Comparison of ENCODE assay signal across 41 mouse cellular contexts in the genomic region with DNA sequence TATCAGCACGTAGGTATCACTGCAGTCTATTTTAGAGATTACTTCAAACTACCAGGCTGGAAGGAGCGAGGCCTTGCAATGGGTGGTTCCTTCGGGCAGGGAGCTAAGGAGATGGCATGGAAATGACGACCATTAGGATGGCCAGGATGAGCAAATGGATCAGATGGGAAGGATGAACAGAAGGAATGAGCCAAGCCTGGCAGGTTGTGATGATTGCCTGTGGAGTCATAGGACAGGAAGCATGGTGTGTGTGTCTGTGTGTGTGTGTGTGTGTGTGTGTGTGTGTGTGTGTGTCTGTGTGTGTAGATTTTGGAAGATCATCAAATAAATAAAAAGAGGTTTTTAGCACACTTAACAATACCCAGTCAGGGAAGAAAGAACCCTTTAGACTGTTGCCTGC. TPM values are rescaled to one million over a fixed set of nuclear protein-coding genes. Genes with fewer than 3 reads are reported as not detected.
"Had no signal": no experiment of that assay in that cellular context is flagged by ENCODE, and none has a peak within 500 bp of the region (broad histone marks: within the 10 kb centered on the region; RNA-seq: fewer than 3 reads in every experiment).

No protein-coding gene starts in this region.

- H3K27ac ChIP-seq: limb, embryonic 10.5 days; limb, embryonic 12.5 days; limb, embryonic 13.5 days; limb, embryonic 15.5 days; liver, embryonic 12.5 days; liver, embryonic 13.5 days; liver, embryonic 14.5 days; liver, embryonic 15.5 days; lung, embryonic 15.5 days; macrophage; midbrain, embryonic 12.5 days; midbrain, embryonic 13.5 days; midbrain, embryonic 15.5 days; neural tube, embryonic 12.5 days; neural tube, embryonic 13.5 days had no signal

- H3K4me2 ChIP-seq: limb, embryonic 12.5 days; limb, embryonic 13.5 days; limb, embryonic 15.5 days; liver, embryonic 11.5 days; liver, embryonic 12.5 days; liver, embryonic 13.5 days; liver, embryonic 15.5 days; lung, embryonic 14.5 days; lung, embryonic 15.5 days; midbrain, embryonic 12.5 days; midbrain, embryonic 13.5 days; midbrain, embryonic 15.5 days; neural tube, embryonic 12.5 days; neural tube, embryonic 13.5 days had no signal

- H3K9me3 ChIP-seq: limb, embryonic 10.5 days; limb, embryonic 15.5 days; liver, embryonic 13.5 days; liver, embryonic 15.5 days; lung, embryonic 15.5 days; midbrain, embryonic 13.5 days; midbrain, embryonic 15.5 days; neural tube, embryonic 12.5 days; neural tube, embryonic 13.5 days had no signal

- H3K9ac ChIP-seq: limb, embryonic 12.5 days; limb, embryonic 13.5 days; limb, embryonic 15.5 days; liver, embryonic 12.5 days; liver, embryonic 13.5 days; liver, embryonic 14.5 days; liver, embryonic 15.5 days; liver, postnatal 0 days; lung, embryonic 14.5 days; lung, embryonic 15.5 days; midbrain, embryonic 12.5 days; midbrain, embryonic 13.5 days; midbrain, embryonic 15.5 days; neural tube, embryonic 12.5 days; neural tube, embryonic 13.5 days had no signal

- ATAC-seq: liver, embryonic 12.5 days; liver, postnatal 0 days; lung, postnatal 0 days; midbrain, embryonic 13.5 days; midbrain, embryonic 15.5 days; midbrain, embryonic 16.5 days had no signal

- DNase-seq: left cerebral cortex, postnatal 4 days; liver; liver, embryonic 13.5 days; liver, postnatal 0 days; lung, adult 18-20 months; lung, adult 2 months; lung, embryonic 14.5 days; lung, postnatal 10 days; lung, postnatal 14 days; lung, postnatal 36 days; lung, postnatal 4 days; midbrain, embryonic 14.5 days had no signal

- H3K36me3 ChIP-seq: limb, embryonic 10.5 days; limb, embryonic 12.5 days; limb, embryonic 13.5 days; limb, embryonic 15.5 days; liver, embryonic 12.5 days; liver, embryonic 13.5 days; liver, embryonic 15.5 days; lung, embryonic 15.5 days; midbrain, embryonic 12.5 days; midbrain, embryonic 13.5 days; midbrain, embryonic 15.5 days; neural tube, embryonic 12.5 days; neural tube, embryonic 13.5 days had no signal

- H3K27me3 ChIP-seq: limb, embryonic 12.5 days; limb, embryonic 13.5 days; limb, embryonic 15.5 days; liver, embryonic 12.5 days; liver, embryonic 13.5 days; liver, embryonic 15.5 days; lung, embryonic 15.5 days; megakaryocyte, embryonic 14.5 days; midbrain, embryonic 12.5 days; midbrain, embryonic 13.5 days; midbrain, embryonic 15.5 days; neural tube, embryonic 12.5 days; neural tube, embryonic 13.5 days had no signal

- H3K4me1 ChIP-seq: limb, embryonic 12.5 days; limb, embryonic 13.5 days; liver, embryonic 12.5 days; liver, embryonic 13.5 days; liver, embryonic 15.5 days; lung, embryonic 15.5 days; midbrain, embryonic 12.5 days; midbrain, embryonic 13.5 days; midbrain, embryonic 15.5 days; neural tube, embryonic 12.5 days; neural tube, embryonic 13.5 days had no signal

- H3K4me3 ChIP-seq: limb, embryonic 10.5 days; limb, embryonic 12.5 days; limb, embryonic 13.5 days; limb, embryonic 15.5 days; liver, embryonic 12.5 days; liver, embryonic 13.5 days; liver, embryonic 15.5 days; lung, embryonic 15.5 days; megakaryocyte, embryonic 14.5 days; midbrain, embryonic 12.5 days; midbrain, embryonic 13.5 days; midbrain, embryonic 15.5 days; myocyte; neural tube, embryonic 12.5 days; neural tube, embryonic 13.5 days had no signal

RNA-seq across cellular contexts. Expression of gene 1110002E22Rik, which starts 42.2 kb away (rescaled TPM):
- total RNA-seq: megakaryocyte progenitor cell, adult 5-6 weeks; megakaryocyte, adult 5-6 weeks; monocyte, adult 5-6 weeks had no signal
- polyA plus RNA-seq: liver, adult 2 months; macrophage had no signal

RNA-seq across cellular contexts. Expression of gene Gm5105, which starts 44.5 kb away (rescaled TPM):
- total RNA-seq: left cerebral cortex, postnatal 10 days; left cerebral cortex, postnatal 14 days; left cerebral cortex, postnatal 4 days; liver, adult 2 months; megakaryocyte progenitor cell, adult 5-6 weeks; megakaryocyte, adult 5-6 weeks; midbrain, postnatal 0 days had no signal
- polyA plus RNA-seq: limb, embryonic 10.5 days; limb, embryonic 11.5 days; liver, adult 2 months; liver, embryonic 11.5 days; liver, embryonic 12.5 days; liver, embryonic 13.5 days; liver, embryonic 14.5 days; liver, embryonic 16.5 days; liver, postnatal 0 days; lung, embryonic 14.5 days; macrophage; midbrain, embryonic 12.5 days; midbrain, embryonic 13.5 days; midbrain, embryonic 14.5 days; neural tube, embryonic 11.5 days; neural tube, embryonic 12.5 days had no signal
